Mouse (Mus musculus): ENCODE results near the gene Pkmyt1. TPM values are rescaled to one million over a fixed set of nuclear protein-coding genes. Genes with fewer than 3 reads are reported as not detected.

Pkmyt1 gene
- polyA plus RNA-seq, 1 experiment = 41.2 TPM

GRCm38 (mm10) chr17:23717003-23717402 is 9.1 kb upstream of the Pkmyt1 start:
- 78% methylated on average over 2 of the region's 2 CpGs for WGBS
- DNase-seq (ENCODE audit: low read depth, low spot score) = no peak

- 52% methylated on average over 1 of the region's 1 CpGs for WGBS
- DNase-seq (ENCODE audit: low read depth, low spot score) = no peak
Measured at GRCm38 (mm10) chr17:23719455-23719854, 6.7 kb upstream of the Pkmyt1 start.

- WGBS = 56% methylated on average over 2 of the region's 2 CpGs
- DNase-seq (ENCODE audit: low read depth, low spot score) = no peak
Measured at GRCm38 (mm10) chr17:23721886-23722285, 4.2 kb upstream of the Pkmyt1 start.

- DNase-seq (ENCODE audit: low read depth, low spot score) = no peak
- 84% methylated on average over 7 of the region's 7 CpGs for WGBS
Measured at GRCm38 (mm10) chr17:23722376-23723125, 3.6 kb upstream of the Pkmyt1 start, which contains the start of gene 1520401A03Rik. 1520401A03Rik (minus strand) TSS chr17:23722783.

- no peak for DNase-seq (ENCODE audit: low read depth, low spot score)
Measured at GRCm38 (mm10) chr17:23725477-23725876, 659 bp upstream of the Pkmyt1 start.

GRCm38 (mm10) chr17:23726758-23727142 is 614 bp downstream of the Pkmyt1 start:
- WGBS = under 1% methylated on average over 20 of the region's 20 CpGs
- no peak for DNase-seq (ENCODE audit: low read depth, low spot score)

More at GRCm38 (mm10) chr17:23725477-23725876, 659 bp upstream of the Pkmyt1 start:
- WGBS = 43% methylated on average over 4 of the region's 4 CpGs

GRCm38 (mm10) chr17:23730441-23730840 is 4.3 kb downstream of the Pkmyt1 start:
- WGBS = 9% methylated on average over 1 of the region's 1 CpGs
- DNase-seq (ENCODE audit: low read depth, low spot score) = no peak

GRCm38 (mm10) chr17:23734341-23734740 is 8.2 kb downstream of the Pkmyt1 start:
- WGBS = 16% methylated on average over 1 of the region's 1 CpGs
- no peak for DNase-seq (ENCODE audit: low read depth, low spot score)

- no peak for DNase-seq (ENCODE audit: low read depth, low spot score)
Measured at GRCm38 (mm10) chr17:23737493-23738445, 11.6 kb downstream of the Pkmyt1 start.

GRCm38 (mm10) chr17:23738836-23739201 is 12.7 kb downstream of the Pkmyt1 start:
- DNase-seq (ENCODE audit: low read depth, low spot score) = no peak
- 50% methylated on average over 2 of the region's 2 CpGs for whole genome bisulfite sequencing

More at GRCm38 (mm10) chr17:23737493-23738445, 11.6 kb downstream of the Pkmyt1 start:
- 77% methylated on average over 15 of the region's 15 CpGs for WGBS

- WGBS = 2% methylated on average over 48 of the region's 48 CpGs
- DNase-seq (ENCODE audit: low read depth, low spot score) = no peak
Measured at GRCm38 (mm10) chr17:23739202-23740135, 13.3 kb downstream of the Pkmyt1 start.

- DNase-seq (ENCODE audit: low read depth, low spot score) = no peak
- WGBS = under 1% methylated on average over 46 of the region's 46 CpGs
Measured at GRCm38 (mm10) chr17:23740136-23740584, 14.0 kb downstream of the Pkmyt1 start.

- DNase-seq (ENCODE audit: low read depth, low spot score) = peak; percentile 80
- 2% methylated on average over 13 of the region's 13 CpGs for WGBS
Measured at GRCm38 (mm10) chr17:23740598-23741021, 14.5 kb downstream of the Pkmyt1 start, which contains the start of gene Paqr4. Paqr4 (minus strand) TSS chr17:23740867.

- 57% methylated on average over 38 of the region's 38 CpGs for WGBS
- DNase-seq (ENCODE audit: low read depth, low spot score) = no peak
Measured at GRCm38 (mm10) chr17:23741359-23742209, 15.4 kb downstream of the Pkmyt1 start.

GRCm38 (mm10) chr17:23742210-23742793 is 16.2 kb downstream of the Pkmyt1 start:
- WGBS = 8% methylated on average over 44 of the region's 44 CpGs
- no peak for DNase-seq (ENCODE audit: low read depth, low spot score)

- DNase-seq (ENCODE audit: low read depth, low spot score) = no peak
- 65% methylated on average over 12 of the region's 12 CpGs for WGBS
Measured at GRCm38 (mm10) chr17:23742941-23743340, 16.8 kb downstream of the Pkmyt1 start.

GRCm38 (mm10) chr17:23744076-23744475 is 17.9 kb downstream of the Pkmyt1 start:
- no peak for DNase-seq (ENCODE audit: low read depth, low spot score)
- WGBS = 78% methylated on average over 8 of the region's 8 CpGs

GRCm38 (mm10) chr17:23744651-23745050 is 18.5 kb downstream of the Pkmyt1 start:
- no peak for DNase-seq (ENCODE audit: low read depth, low spot score)
- WGBS = 54% methylated on average over 14 of the region's 14 CpGs
